Mouse (Mus musculus): ENCODE data around the gene Cdc40.

GRCm38 (mm10) chr10:40871301-40871700 lies 11.8 kb downstream of the Cdc40 start:
- no peak for TF ChIP-seq CTCF (IDR thresholded peaks at IDR 0.05; ENCODE audit: borderline replicate concordance, insufficient read depth, low read depth, low read length)
- no peak for TF ChIP-seq POLR2A (IDR thresholded peaks at IDR 0.05; ENCODE audit: borderline replicate concordance, insufficient read depth, low read length)

Data from cerebellum, adult 2 months (tissue).